Mouse (Mus musculus): Measurements from ENCODE around the gene Dpy19l3. TPM values are rescaled to one million over a fixed set of nuclear protein-coding genes. Genes with fewer than 3 reads are reported as not detected.
A peak's percentile ranks its signal among the peaks of the same experiment; 100 is the strongest.

Dpy19l3 gene
- polyA plus RNA-seq (2014; fragmentation: Nextera tagmentation; extraction: Ambion mirVana): 57.5 and 61.0 TPM in 2 replicates

GRCm38 (mm10) chr7:35754033-35754885, at the start of gene Dpy19l3:
Gene Dpy19l3 (minus strand): TSS chr7:35754454.
- under 1% methylated on average over 60 of the region's 70 CpGs for WGBS
- peak; percentile 89 for DNase-seq (ENCODE audit: low spot score)
- Histone ChIP-seq H3K36me3 (replicated peaks; ENCODE audit: control insufficient read depth, insufficient read depth) (peaks cover 24% of the 10 kb centered on the region), H3K9ac (peak within 1 kb of the TSS; percentile 87), H3K27me3 (ENCODE audit: control insufficient read depth, insufficient read depth, low read length) (no peaks in the 10 kb centered on the region), H3K27ac (peak within 1 kb of the TSS; percentile 63), H3K9me3 (ENCODE audit: control insufficient read depth, low read length) (no peaks in the 10 kb centered on the region), H3K4me3 (replicated peaks; ENCODE audit: low read length) (peak within 1 kb of the TSS; percentile 93), H3K4me1 (replicated peaks; ENCODE audit: control insufficient read depth, insufficient read depth, low read length) (peaks cover 10% of the 10 kb centered on the region), H3K4me2 (replicated peaks) (peak within 1 kb of the TSS; percentile 96)
- ATAC-seq (ENCODE audit: low FRiP score): peak; percentile 99

- peaks cover 29% of the 10 kb centered on the region for H3K36me3 ChIP-seq (replicated peaks; ENCODE audit: control insufficient read depth, insufficient read depth)
- peak within 1 kb of the TSS; percentile 59 for H3K4me2 ChIP-seq (replicated peaks)
- H3K4me1 ChIP-seq (replicated peaks; ENCODE audit: control insufficient read depth, insufficient read depth, low read length): peaks cover 12% of the 10 kb centered on the region
- peak; percentile 92 for DNase-seq (ENCODE audit: low spot score)
- 21% methylated on average over 26 of the region's 26 CpGs for WGBS
- peak; percentile 94 for ATAC-seq (ENCODE audit: low FRiP score)
- H3K4me3 ChIP-seq (replicated peaks; ENCODE audit: low read length): peak within 1 kb of the TSS; percentile 85
- H3K9me3 ChIP-seq (ENCODE audit: control insufficient read depth, low read length): no peaks in the 10 kb centered on the region
- peak within 1 kb of the TSS; percentile 95 for H3K9ac ChIP-seq
- no peaks in the 10 kb centered on the region for H3K27me3 ChIP-seq (ENCODE audit: control insufficient read depth, insufficient read depth, low read length)
- peak within 1 kb of the TSS; percentile 88 for H3K27ac ChIP-seq
These were observed 48.8 kb upstream of the Dpy19l3 start, which contains the start of gene Zfp507 for GRCm38 (mm10) chr7:35802906-35803595. Gene Zfp507 (minus strand): TSS chr7:35803003.

GRCm38 (mm10) chr7:35802201-35802905, 48.1 kb upstream of the Dpy19l3 start:
- no peak for DNase-seq (ENCODE audit: low spot score)
- peak overlapping the region; percentile 88 for H3K27ac ChIP-seq
- peak overlapping the region; percentile 95 for H3K9ac ChIP-seq
- peak overlapping the region; percentile 85 for H3K4me3 ChIP-seq (replicated peaks; ENCODE audit: low read length)
- H3K36me3 ChIP-seq (replicated peaks; ENCODE audit: control insufficient read depth, insufficient read depth): peaks cover 36% of the 10 kb centered on the region
- no peaks in the 10 kb centered on the region for H3K9me3 ChIP-seq (ENCODE audit: control insufficient read depth, low read length)
- ATAC-seq (ENCODE audit: low FRiP score): peak; percentile 90
- H3K4me2 ChIP-seq (replicated peaks): peak overlapping the region; percentile 59
- no peaks in the 10 kb centered on the region for H3K27me3 ChIP-seq (ENCODE audit: control insufficient read depth, insufficient read depth, low read length)
- under 1% methylated on average over 38 of the region's 49 CpGs for WGBS
- H3K4me1 ChIP-seq (replicated peaks; ENCODE audit: control insufficient read depth, insufficient read depth, low read length): peaks cover 12% of the 10 kb centered on the region

- Histone ChIP-seq H3K9ac (no peak overlapping the region), H3K27ac (no peak overlapping the region), H3K27me3 (ENCODE audit: control insufficient read depth, insufficient read depth, low read length) (no peaks in the 10 kb centered on the region), H3K4me3 (replicated peaks; ENCODE audit: low read length) (no peak overlapping the region), H3K36me3 (replicated peaks; ENCODE audit: control insufficient read depth, insufficient read depth) (peaks cover 91% of the 10 kb centered on the region), H3K4me1 (replicated peaks; ENCODE audit: control insufficient read depth, insufficient read depth, low read length) (peaks cover 3% of the 10 kb centered on the region; the same call in 1 of the 2 replicates), H3K9me3 (ENCODE audit: control insufficient read depth, low read length) (no peaks in the 10 kb centered on the region), H3K4me2 (replicated peaks) (no peak overlapping the region)
- ATAC-seq (ENCODE audit: low FRiP score) (no peak), DNase-seq (ENCODE audit: low spot score) (no peak)
- WGBS: 59% methylated on average over 7 of the region's 7 CpGs
These were observed 41.9 kb upstream of the Dpy19l3 start for GRCm38 (mm10) chr7:35796123-35796522.

GRCm38 (mm10) chr7:35794145-35794664, 40.0 kb upstream of the Dpy19l3 start:
- Histone ChIP-seq H3K4me2 (replicated peaks) (no peak overlapping the region), H3K4me1 (replicated peaks; ENCODE audit: control insufficient read depth, insufficient read depth, low read length) (no peaks in the 10 kb centered on the region), H3K4me3 (replicated peaks; ENCODE audit: low read length) (no peak overlapping the region), H3K27me3 (ENCODE audit: control insufficient read depth, insufficient read depth, low read length) (no peaks in the 10 kb centered on the region), H3K36me3 (replicated peaks; ENCODE audit: control insufficient read depth, insufficient read depth) (peaks cover 94% of the 10 kb centered on the region), H3K9me3 (ENCODE audit: control insufficient read depth, low read length) (no peaks in the 10 kb centered on the region), H3K9ac (no peak overlapping the region), H3K27ac (no peak overlapping the region)
- 88% methylated on average over 12 of the region's 12 CpGs for WGBS
- DNase-seq (ENCODE audit: low spot score) (no peak), ATAC-seq (ENCODE audit: low FRiP score) (no peak)

- 90% methylated on average over 12 of the region's 12 CpGs for WGBS
- no peak for ATAC-seq (ENCODE audit: low FRiP score)
- H3K9ac ChIP-seq: no peak overlapping the region
- DNase-seq (ENCODE audit: low spot score): no peak
- no peaks in the 10 kb centered on the region for H3K9me3 ChIP-seq (ENCODE audit: control insufficient read depth, low read length)
- H3K4me1 ChIP-seq (replicated peaks; ENCODE audit: control insufficient read depth, insufficient read depth, low read length): no peaks in the 10 kb centered on the region
- peaks cover 90% of the 10 kb centered on the region for H3K36me3 ChIP-seq (replicated peaks; ENCODE audit: control insufficient read depth, insufficient read depth)
- no peaks in the 10 kb centered on the region for H3K27me3 ChIP-seq (ENCODE audit: control insufficient read depth, insufficient read depth, low read length)
- H3K27ac ChIP-seq: no peak overlapping the region
- H3K4me2 ChIP-seq (replicated peaks): no peak overlapping the region
- H3K4me3 ChIP-seq (replicated peaks; ENCODE audit: low read length): no peak overlapping the region
These were observed 38.0 kb upstream of the Dpy19l3 start for GRCm38 (mm10) chr7:35792150-35792848.

GRCm38 (mm10) chr7:35790926-35791325, 36.7 kb upstream of the Dpy19l3 start:
- DNase-seq (ENCODE audit: low spot score): no peak
- H3K4me1 ChIP-seq (replicated peaks; ENCODE audit: control insufficient read depth, insufficient read depth, low read length): no peaks in the 10 kb centered on the region

GRCm38 (mm10) chr7:35790201-35790600, 35.9 kb upstream of the Dpy19l3 start:
- Histone ChIP-seq H3K9me3 (ENCODE audit: control insufficient read depth, low read length) (no peaks in the 10 kb centered on the region), H3K4me2 (replicated peaks) (no peak overlapping the region), H3K4me1 (replicated peaks; ENCODE audit: control insufficient read depth, insufficient read depth, low read length) (no peaks in the 10 kb centered on the region), H3K4me3 (replicated peaks; ENCODE audit: low read length) (no peak overlapping the region), H3K27me3 (ENCODE audit: control insufficient read depth, insufficient read depth, low read length) (no peaks in the 10 kb centered on the region), H3K36me3 (replicated peaks; ENCODE audit: control insufficient read depth, insufficient read depth) (peaks cover 93% of the 10 kb centered on the region), H3K9ac (no peak overlapping the region), H3K27ac (no peak overlapping the region)
- ATAC-seq (ENCODE audit: low FRiP score) (no peak), DNase-seq (ENCODE audit: low spot score) (peak; percentile 53)
- WGBS: 83% methylated on average over 8 of the region's 8 CpGs

More at GRCm38 (mm10) chr7:35790926-35791325, 36.7 kb upstream of the Dpy19l3 start:
- Histone ChIP-seq H3K9me3 (ENCODE audit: control insufficient read depth, low read length) (no peaks in the 10 kb centered on the region), H3K27ac (no peak overlapping the region), H3K4me3 (replicated peaks; ENCODE audit: low read length) (no peak overlapping the region), H3K36me3 (replicated peaks; ENCODE audit: control insufficient read depth, insufficient read depth) (peaks cover 93% of the 10 kb centered on the region), H3K4me2 (replicated peaks) (no peak overlapping the region), H3K27me3 (ENCODE audit: control insufficient read depth, insufficient read depth, low read length) (no peaks in the 10 kb centered on the region), H3K9ac (no peak overlapping the region)
- WGBS: 73% methylated on average over 8 of the region's 8 CpGs
- ATAC-seq (ENCODE audit: low FRiP score): no peak
